Mouse (Mus musculus): ENCODE measurements around the gene Cnrip1. TPM values are rescaled to one million over a fixed set of nuclear protein-coding genes. Genes with fewer than 3 reads are reported as not detected.

Gene Cnrip1
- polyA plus RNA-seq, 1 experiment from 2014 or later: 7.9 TPM

Other genes starting within 250 kb of the Cnrip1 start
- gene Fbxo48, start 100.2 kb upstream of the Cnrip1 start, polyA plus RNA-seq (2016; fragmentation: Nextera tagmentation; extraction: Ambion mirVana): 1.1 and 1.6 TPM in 2 replicates
- 3.4 TPM in 2 replicates for gene Plek, start 795 bp downstream of the Cnrip1 start, polyA plus RNA-seq (2016; fragmentation: Nextera tagmentation; extraction: Ambion mirVana)
- gene Ppp3r1, start 107.7 kb downstream of the Cnrip1 start, polyA plus RNA-seq (2016; fragmentation: Nextera tagmentation; extraction: Ambion mirVana): 69.3 and 74.8 TPM in 2 replicates
- 31.7 and 32.3 TPM in 2 replicates for gene Wdr92, start 130.5 kb downstream of the Cnrip1 start, polyA plus RNA-seq (2016; fragmentation: Nextera tagmentation; extraction: Ambion mirVana)
- gene Pno1, start 160.0 kb downstream of the Cnrip1 start, polyA plus RNA-seq (2016; fragmentation: Nextera tagmentation; extraction: Ambion mirVana): 117 and 135 TPM in 2 replicates
- gene C1d, start 206.0 kb downstream of the Cnrip1 start, polyA plus RNA-seq (2016; fragmentation: Nextera tagmentation; extraction: Ambion mirVana): 90.7 and 111 TPM in 2 replicates